ENCODE assay signal across 13 mouse cellular contexts in the genomic region with DNA sequence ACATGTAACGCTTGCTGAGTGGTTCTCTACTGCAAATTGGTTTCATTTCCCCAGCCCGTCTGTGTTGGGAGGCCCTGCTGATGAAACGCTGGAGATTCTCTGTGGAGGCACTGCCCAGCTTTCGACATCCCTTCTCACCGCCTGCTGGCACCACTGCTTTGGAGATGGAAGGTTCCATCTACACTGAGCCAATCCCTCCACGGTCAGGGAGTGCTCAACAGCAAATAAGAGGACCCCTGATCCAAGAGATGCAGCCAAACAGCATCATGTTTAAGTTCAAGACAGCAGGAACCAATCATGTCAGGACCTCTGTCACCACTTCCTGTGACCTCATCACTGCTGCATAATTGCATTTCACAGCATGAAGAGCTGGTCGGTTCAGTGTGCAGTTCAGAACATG.
DNase-seq lines count a peak whose midpoint lies in the region; ATAC-seq and TF ChIP-seq lines count a peak whose summit lies in the region.
"Had no signal": no experiment of that assay in that cellular context is flagged by ENCODE, and none has a peak within 500 bp of the region (broad histone marks: within the 10 kb centered on the region; RNA-seq: fewer than 3 reads in every experiment).

No protein-coding gene starts in this region.

- no peak overlapping the region for H3K9ac ChIP-seq in kidney, embryonic 16.5 days (replicated peaks; ENCODE audit: low read length)
- H3K9ac ChIP-seq in kidney, embryonic 14.5 days (ENCODE audit: low read depth, low read length): no peak overlapping the region
- no peak overlapping the region for H3K9ac ChIP-seq in intestine, embryonic 15.5 days

- ATAC-seq in kidney, embryonic 16.5 days (ENCODE audit: low FRiP score, low TSS enrichment): 0 out of 2 replicates have a peak, but pooled peaks have one; percentile 6
- ATAC-seq in kidney, embryonic 14.5 days (ENCODE audit: low FRiP score, low TSS enrichment): no peak
- no peak for ATAC-seq in intestine, embryonic 15.5 days
- ATAC-seq: intestine, embryonic 16.5 days had no signal

- no peaks in the 10 kb centered on the region for H3K27me3 ChIP-seq in kidney, embryonic 16.5 days (ENCODE audit: insufficient read depth, low read length)
- no peaks in the 10 kb centered on the region for H3K27me3 ChIP-seq in kidney, embryonic 14.5 days (ENCODE audit: control insufficient read depth, insufficient read depth, low read length)
- H3K27me3 ChIP-seq in limb, embryonic 10.5 days (ENCODE audit: low read depth, poor library complexity, severe bottlenecking): no peaks in the 10 kb centered on the region
- no peaks in the 10 kb centered on the region for H3K27me3 ChIP-seq in intestine, embryonic 15.5 days (replicated peaks)

- TF ChIP-seq POLR2A in bone marrow macrophage, adult 2 months (IDR thresholded peaks at IDR 0.05; ENCODE audit: borderline replicate concordance, low read depth, low read length): no peak

- H3K9me3 ChIP-seq in kidney, embryonic 16.5 days (ENCODE audit: low read length): no peaks in the 10 kb centered on the region
- H3K9me3 ChIP-seq in kidney, embryonic 14.5 days (ENCODE audit: control insufficient read depth, low read length): no peaks in the 10 kb centered on the region
- H3K9me3 ChIP-seq in limb, embryonic 10.5 days (replicated peaks): no peaks in the 10 kb centered on the region
- H3K9me3 ChIP-seq in intestine, embryonic 15.5 days: no peaks in the 10 kb centered on the region

- H3K4me1 ChIP-seq in kidney, embryonic 16.5 days (ENCODE audit: insufficient read depth, low read length): peaks cover 16% of the 10 kb centered on the region
- H3K4me1 ChIP-seq in kidney, embryonic 14.5 days (ENCODE audit: control insufficient read depth, insufficient read depth, low read length): peaks cover 7% of the 10 kb centered on the region; the same call in 1 of the 2 replicates
- H3K4me1 ChIP-seq in bone marrow macrophage, adult 2 months (ENCODE audit: control insufficient read depth, insufficient read depth, low read length): peaks cover 4% of the 10 kb centered on the region
- peaks cover 10% of the 10 kb centered on the region for H3K4me1 ChIP-seq in limb, embryonic 10.5 days
- H3K4me1 ChIP-seq in intestine, embryonic 15.5 days (replicated peaks): 0 out of 2 replicates have a peak, but pooled peaks cover 10% of the 10 kb centered on the region

- H3K36me3 ChIP-seq in kidney, embryonic 16.5 days (ENCODE audit: insufficient read depth, low read length): no peaks in the 10 kb centered on the region
- H3K36me3 ChIP-seq in kidney, embryonic 14.5 days (ENCODE audit: control insufficient read depth, insufficient read depth, low read length): no peaks in the 10 kb centered on the region
- no peaks in the 10 kb centered on the region; the same call in 1 of the 2 replicates for H3K36me3 ChIP-seq in limb, embryonic 10.5 days
- no peaks in the 10 kb centered on the region for H3K36me3 ChIP-seq in intestine, embryonic 15.5 days

- no peak overlapping the region for H3K4me3 ChIP-seq in kidney, embryonic 16.5 days (ENCODE audit: low read length)
- no peak overlapping the region for H3K4me3 ChIP-seq in kidney, embryonic 14.5 days (ENCODE audit: low read length)
- H3K4me3 ChIP-seq in bone marrow macrophage, adult 2 months (ENCODE audit: insufficient read depth, low read length): peak overlapping the region; percentile 1
- no peak overlapping the region for H3K4me3 ChIP-seq in limb, embryonic 10.5 days
- no peak overlapping the region for H3K4me3 ChIP-seq in intestine, embryonic 15.5 days (replicated peaks)

- TF ChIP-seq CTCF in bone marrow macrophage, adult 2 months (IDR thresholded peaks at IDR 0.05; ENCODE audit: low read depth, low read length): no peak

- 0 out of 2 replicates have a peak overlapping the region, but pooled peaks have one; percentile 3 for H3K27ac ChIP-seq in kidney, embryonic 16.5 days (ENCODE audit: low read length)
- no peak overlapping the region for H3K27ac ChIP-seq in kidney, embryonic 14.5 days (ENCODE audit: low read depth, low read length)
- H3K27ac ChIP-seq in bone marrow macrophage, adult 2 months (ENCODE audit: insufficient read depth, low read depth, low read length): peak overlapping the region; percentile 27; the same call in 1 of the 2 replicates
- H3K27ac ChIP-seq in limb, embryonic 10.5 days: peak overlapping the region; percentile 46; the same call in 1 of the 2 replicates
- H3K27ac ChIP-seq in intestine, embryonic 15.5 days: no peak overlapping the region

- H3K4me2 ChIP-seq in kidney, embryonic 16.5 days (replicated peaks; ENCODE audit: low read depth, low read length): no peak overlapping the region
- no peak overlapping the region for H3K4me2 ChIP-seq in kidney, embryonic 14.5 days (replicated peaks; ENCODE audit: low read depth, low read length)
- H3K4me2 ChIP-seq in intestine, embryonic 15.5 days (replicated peaks): no peak overlapping the region

- WGBS in kidney, embryonic 16.5 days: 71% methylated on average over 7 of the region's 7 CpGs
- 64% methylated on average over 7 of the region's 7 CpGs for WGBS in kidney, embryonic 14.5 days
- 72% methylated on average over 7 of the region's 7 CpGs for WGBS in limb, embryonic 10.5 days
- 70% methylated on average over 7 of the region's 7 CpGs for WGBS in intestine, embryonic 15.5 days

- peak; percentile 8 for DNase-seq in ES-CJ7 (ENCODE audit: low read depth, low spot score)
- DNase-seq in limb, embryonic 10.5 days (ENCODE audit: low spot score): no peak
- DNase-seq in urinary bladder, adult 18-20 months (ENCODE audit: low spot score in 2 of 2): no peak
- DNase-seq: heart, adult 18-20 months; layer of hippocampus, postnatal 36 days; lung, postnatal 14 days; spleen, adult 18-20 months; thymus, adult 18-20 months had no signal

Comparison
In these comparisons a context has a peak if more than half of its experiments do, and no peak if none do; other contexts are left out.
1. H3K27ac ChIP-seq: peak in kidney, embryonic 16.5 days (single experiment), bone marrow macrophage, adult 2 months (single experiment) and limb, embryonic 10.5 days (single experiment); none in kidney, embryonic 14.5 days (single experiment) and intestine, embryonic 15.5 days (single experiment).